Mouse (Mus musculus) C2C12 (cell line): ENCODE measurements at regions not wholly inside any gene's neighbourhood (a gene's known extent, or its start where the extent isn't known, plus 50 kb on each side); places are given as distances from the start of the nearest gene placed in this dataset.

Experiments used
- CEBPB ChIP-seq: IDR thresholded peaks from one replicate; pipeline ENCODE4 v1.6.1; 2011; ENCODE audit warnings: low read depth, mild to moderate bottlenecking, control low read depth, moderate library complexity
- CTCF ChIP-seq: IDR thresholded peaks from one replicate; pipeline ENCODE4 v1.5.1; 2011; ENCODE audit not compliant: control insufficient read depth, insufficient read depth, insufficient read length
- MAX ChIP-seq: IDR thresholded peaks from one replicate; pipeline ENCODE4 v1.6.1; 2011; ENCODE audit warnings: mild to moderate bottlenecking, control low read depth
- MYOD1 ChIP-seq: IDR thresholded peaks from one replicate; pipeline ENCODE4 v1.6.1; 2011; ENCODE audit warnings: low read depth; ENCODE audit not compliant: control insufficient read depth, insufficient read length
- MYOG ChIP-seq: IDR thresholded peaks from one replicate; pipeline ENCODE4 v1.6.1; 2011; ENCODE audit not compliant: control insufficient read depth, insufficient read length; ENCODE audit errors: extremely low read depth
- USF1 ChIP-seq: IDR thresholded peaks from one replicate; pipeline ENCODE4 v1.6.1; 2011; ENCODE audit warnings: low read depth, mild to moderate bottlenecking, control low read depth, moderate library complexity

GRCm38 (mm10) chr4:34155501-34155900 is 105.5 kb upstream of the Spaca1 start:
- TF ChIP-seq USF1 (no peak), MAX (no peak), MYOD1 (no peak), CTCF (no peak), MYOG (no peak), CEBPB (no peak)
